Mouse (Mus musculus) G1E (cell line): ENCODE data around the gene Nsmce4a. TPM values are rescaled to one million over a fixed set of nuclear protein-coding genes. Genes with fewer than 3 reads are reported as not detected.
A peak's percentile ranks its signal among the peaks of the same experiment; 100 is the strongest.
"Not testable (repeated sequence)": the region's sequence is repeated elsewhere in the genome, so short reads cannot be mapped to it uniquely, and the experiment has no call there.

ENCODE experiments used
- ATAC-seq: 2 replicates; pipeline ENCODE4 v1.8.0; 2016; ENCODE audit warnings: mild to moderate bottlenecking; ENCODE audit not compliant: insufficient number of reproducible peaks, poor library complexity, low FRiP score, severe bottlenecking; ENCODE audit errors: extremely low read depth
- DNase-seq: peaks from one replicate; pipeline ENCODE4 v3.0.0; 2012; ENCODE audit warnings: low spot score
- H3K27me3 ChIP-seq: 2 replicates; pipeline ENCODE4 v1.6.1; 2012; ENCODE audit warnings: mild to moderate bottlenecking, low read length, inconsistent platforms; ENCODE audit not compliant: insufficient read depth
- H3K36me3 ChIP-seq: replicated peaks from 2 replicates; pipeline ENCODE3; 2012; ENCODE audit warnings: mild to moderate bottlenecking, inconsistent platforms
- H3K4me1 ChIP-seq: 2 replicates; pipeline ENCODE4 v1.6.1; 2012; ENCODE audit warnings: low read depth, low read length, inconsistent platforms, mixed read lengths; ENCODE audit not compliant: insufficient read depth
- H3K4me3 ChIP-seq: 2 replicates; pipeline ENCODE4 v1.5.1; 2012; ENCODE audit warnings: low read depth, mild to moderate bottlenecking, inconsistent platforms, low read length, moderate library complexity, mixed read lengths
- H3K9me3 ChIP-seq: replicated peaks from 2 replicates; pipeline ENCODE4 v1.6.1; 2012; ENCODE audit warnings: inconsistent platforms
- CTCF ChIP-seq: IDR thresholded peaks from 2 replicates; pipeline ENCODE4 v1.5.1; 2012; ENCODE audit warnings: low read depth, low read length, inconsistent platforms, mixed read lengths
- GATA1 ChIP-seq: IDR thresholded peaks from 2 replicates; pipeline ENCODE4 v1.6.1; 2012; ENCODE audit warnings: borderline replicate concordance, low read length, inconsistent platforms, mixed read lengths
- GATA2 ChIP-seq: IDR thresholded peaks from 2 replicates; pipeline ENCODE4 v1.6.1; 2012; ENCODE audit warnings: low read depth, low read length, inconsistent platforms, borderline replicate concordance
- POLR2AphosphoS5 ChIP-seq: IDR thresholded peaks from 2 replicates; pipeline ENCODE4 v1.6.1; 2012; ENCODE audit warnings: low read depth, low read length, inconsistent platforms; ENCODE audit not compliant: insufficient replicate concordance
- TAL1 ChIP-seq: conservative IDR thresholded peaks from 2 replicates; pipeline ENCODE4 v1.6.1; 2012; ENCODE audit warnings: low read depth, low read length, inconsistent platforms, mixed read lengths
- polyA plus RNA-seq: library from polyadenylated mRNA; stranded (reverse); fragments of >175 nt; gene quantifications from 2 replicates; pipeline ENCODE4 v1.2.3, GENCODE M21; 2012
- total RNA-seq, 2 experiments: library from RNA; stranded (forward) in 1 of 2; stranded (reverse) in 1 of 2; fragments of 200-1000 nt in 1 of 2; fragments of >200 nt in 1 of 2; fragmentation: Nextera tagmentation in 1 of 2; gene quantifications; 2 replicates each; pipeline ENCODE4 v1.2.3; 2014 to 2017

Nsmce4a gene
- total and polyA plus RNA-seq, 3 experiments: 77.9 to 149 (median 103) TPM

DNA sequence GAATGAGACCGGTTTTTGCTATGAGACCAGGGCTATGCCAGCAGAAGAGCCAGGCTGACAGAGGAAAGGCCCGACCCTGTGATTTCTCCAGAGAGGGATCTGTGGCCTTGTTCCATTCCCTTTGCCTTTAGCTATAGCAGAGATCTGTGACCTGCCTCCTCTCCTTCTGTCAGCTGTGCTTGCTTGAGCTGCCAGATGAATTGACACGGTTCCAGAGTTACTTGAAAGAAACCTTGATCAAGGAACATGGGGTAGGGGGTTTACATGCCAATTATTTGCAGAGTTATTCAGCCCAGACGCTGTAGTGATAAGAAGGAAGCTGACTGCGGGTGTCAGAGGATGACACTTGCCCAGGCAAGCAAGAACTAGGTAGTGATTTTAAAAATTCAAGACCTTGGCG is 24.6 kb upstream of the Nsmce4a start:
- ATAC-seq (no peak), DNase-seq (no peak)
- TF ChIP-seq GATA2 (no peak), GATA1 (no peak), POLR2AphosphoS5 (no peak), CTCF (no peak), TAL1 (no peak)
- no peaks in the 10 kb centered on the region for H3K27me3 ChIP-seq
- H3K36me3 ChIP-seq: no peaks in the 10 kb centered on the region
- H3K4me3 ChIP-seq: no peak overlapping the region
- H3K4me1 ChIP-seq: no peaks in the 10 kb centered on the region
- peaks cover 21% of the 10 kb centered on the region for H3K9me3 ChIP-seq

GRCm38 (mm10) chr7:130596079-130596855 is 23.3 kb upstream of the Nsmce4a start:
- H3K4me3 ChIP-seq, H3K36me3 ChIP-seq, ATAC-seq, H3K27me3 ChIP-seq, DNase-seq, H3K4me1 ChIP-seq: not testable (repeated sequence)
- H3K9me3 ChIP-seq: peaks cover 17% of the 10 kb centered on the region

DNA sequence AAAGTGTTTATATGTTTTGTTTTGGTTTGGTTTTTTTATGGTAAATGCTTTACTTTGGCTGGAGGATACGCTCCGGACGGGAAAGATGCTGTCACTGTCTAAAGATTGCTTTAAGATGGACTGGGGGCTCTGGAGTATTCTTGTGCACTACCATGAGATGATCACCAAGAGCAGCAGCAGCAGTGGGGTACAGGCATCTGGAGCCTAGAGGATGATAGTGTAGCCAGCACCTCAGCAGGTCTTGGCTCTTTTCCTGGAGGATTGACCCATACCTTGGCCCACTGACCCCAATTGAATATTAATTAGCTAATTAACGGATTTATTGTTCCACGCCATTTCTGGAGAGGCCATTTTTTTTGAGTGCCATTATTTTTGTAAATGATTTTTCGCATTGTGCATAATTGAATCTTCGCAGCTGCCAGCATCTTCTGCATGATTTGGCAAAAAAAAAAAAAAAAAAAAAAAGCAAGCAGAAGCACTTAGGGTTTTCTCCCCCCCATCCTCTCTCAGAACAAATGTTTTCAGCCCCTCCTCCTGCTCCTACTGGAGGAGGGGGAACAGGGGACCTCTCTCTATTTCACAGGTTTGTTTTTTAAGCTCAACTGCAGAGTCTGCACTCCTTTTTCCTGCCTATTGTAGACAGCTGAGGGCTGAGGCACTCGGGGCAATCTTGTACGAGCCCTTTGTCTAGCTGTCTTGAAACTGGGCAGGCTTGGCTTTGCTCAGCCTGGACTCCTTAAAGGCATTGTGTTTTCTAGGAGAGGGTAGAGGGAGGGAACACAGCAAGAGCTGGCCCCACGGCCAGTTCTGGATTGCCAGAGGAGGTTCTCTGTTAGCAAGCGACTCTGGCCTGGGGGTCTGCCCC is 20.7 kb upstream of the Nsmce4a start:
- peak; percentile 59 for ATAC-seq

GRCm38 (mm10) chr7:130592975-130593374 is 20.1 kb upstream of the Nsmce4a start:
- H3K9me3 ChIP-seq, DNase-seq, H3K27me3 ChIP-seq, H3K36me3 ChIP-seq, H3K4me3 ChIP-seq, ATAC-seq, H3K4me1 ChIP-seq: not testable (repeated sequence)

More for the DNA sequence above, 20.7 kb upstream of the Nsmce4a start:
- DNase-seq, H3K36me3 ChIP-seq, H3K4me1 ChIP-seq, H3K4me3 ChIP-seq, H3K27me3 ChIP-seq: not testable (repeated sequence)
- H3K9me3 ChIP-seq: peaks cover 11% of the 10 kb centered on the region

- no peak for DNase-seq
- ATAC-seq: no peak
- H3K27me3 ChIP-seq: no peaks in the 10 kb centered on the region
- no peak overlapping the region for H3K4me3 ChIP-seq
- no peak for TF ChIP-seq POLR2AphosphoS5
- no peaks in the 10 kb centered on the region for H3K4me1 ChIP-seq
- H3K36me3 ChIP-seq: no peaks in the 10 kb centered on the region
- peaks cover 3% of the 10 kb centered on the region for H3K9me3 ChIP-seq
These were observed 18.0 kb upstream of the Nsmce4a start for GRCm38 (mm10) chr7:130590845-130591437.

DNA sequence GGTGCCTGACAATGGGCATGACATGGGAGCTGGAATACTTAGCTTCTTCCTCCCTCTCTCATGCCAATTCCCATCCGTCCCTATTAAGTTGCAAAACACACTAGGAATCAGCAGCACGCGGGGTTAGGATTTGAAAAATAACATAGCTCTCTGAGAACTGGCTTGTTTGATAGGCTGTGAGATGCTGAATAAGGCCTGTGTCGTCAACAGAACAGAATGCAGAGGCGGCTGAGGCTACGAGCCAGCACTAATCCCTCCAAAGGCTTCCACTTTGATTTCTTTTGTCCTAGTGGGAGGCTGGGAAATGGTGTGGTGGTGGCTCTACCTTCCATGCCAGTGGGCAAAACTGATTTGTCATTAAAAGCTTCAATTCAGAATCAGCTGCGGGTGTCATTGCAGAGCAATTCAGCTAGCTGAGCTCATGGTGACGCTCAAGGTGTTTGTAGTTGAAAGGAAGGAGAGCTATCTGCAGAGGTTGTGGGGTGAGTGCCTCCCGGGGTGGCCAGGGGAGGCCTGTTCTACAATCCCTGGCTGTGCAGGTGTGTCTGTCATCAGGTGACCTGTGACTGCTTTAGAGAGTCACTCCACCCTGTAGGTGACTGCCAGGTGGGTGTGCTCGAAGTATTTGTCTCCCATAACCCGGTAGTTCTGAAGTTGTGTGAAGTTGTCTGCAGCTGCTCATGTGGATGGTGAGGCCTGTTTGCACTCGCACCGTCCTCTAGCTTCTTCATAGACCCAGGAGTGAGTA is 17.3 kb upstream of the Nsmce4a start:
- ATAC-seq (no peak), DNase-seq (no peak)
- Histone ChIP-seq H3K36me3 (no peaks in the 10 kb centered on the region), H3K9me3 (peaks cover 3% of the 10 kb centered on the region), H3K27me3 (no peaks in the 10 kb centered on the region), H3K4me1 (no peaks in the 10 kb centered on the region), H3K4me3 (no peak overlapping the region)
- TF ChIP-seq GATA1 (no peak), GATA2 (no peak), TAL1 (no peak), CTCF (no peak), POLR2AphosphoS5 (no peak)
